Mouse (Mus musculus) cortical plate, adult 2 months (tissue): ENCODE data around the gene Tnp2.

ENCODE experiments used
- CTCF ChIP-seq: fragments of 200-500 bp; IDR thresholded peaks from 2 replicates; pipeline ENCODE4 v1.5.1; 2011; ENCODE audit warnings: mild to moderate bottlenecking, control low read depth, low read length; ENCODE audit not compliant: insufficient read depth; ENCODE audit errors: extremely low read depth
- POLR2A ChIP-seq: fragments of 200-500 bp; IDR thresholded peaks from 2 replicates; pipeline ENCODE4 v1.6.1; 2011; ENCODE audit warnings: mild to moderate bottlenecking, low read length, control low read depth; ENCODE audit not compliant: insufficient read depth; ENCODE audit errors: extremely low read depth

DNA sequence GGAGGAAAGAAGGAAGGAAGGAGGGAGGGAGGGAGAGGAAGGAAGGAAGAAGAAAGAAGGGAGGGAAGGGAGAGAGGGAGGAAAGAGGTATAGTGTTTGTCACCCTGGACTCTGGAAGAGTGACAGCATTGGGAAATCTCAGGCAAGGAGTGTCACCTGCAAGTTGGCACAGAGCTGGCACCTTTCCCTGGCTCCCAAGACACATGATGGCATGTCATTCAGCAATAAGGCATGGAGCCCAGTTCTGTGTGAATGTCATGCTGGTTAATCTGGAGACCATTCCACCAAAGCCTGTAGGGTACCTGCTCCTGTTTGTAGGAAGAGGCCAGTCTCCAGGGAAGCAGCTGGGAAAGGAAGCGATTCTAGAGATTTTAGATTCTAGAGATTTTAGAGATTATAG lies 21.9 kb upstream of the Tnp2 start:
- TF ChIP-seq POLR2A, result no peak
- TF ChIP-seq CTCF, result no peak
